In the genomic region with DNA sequence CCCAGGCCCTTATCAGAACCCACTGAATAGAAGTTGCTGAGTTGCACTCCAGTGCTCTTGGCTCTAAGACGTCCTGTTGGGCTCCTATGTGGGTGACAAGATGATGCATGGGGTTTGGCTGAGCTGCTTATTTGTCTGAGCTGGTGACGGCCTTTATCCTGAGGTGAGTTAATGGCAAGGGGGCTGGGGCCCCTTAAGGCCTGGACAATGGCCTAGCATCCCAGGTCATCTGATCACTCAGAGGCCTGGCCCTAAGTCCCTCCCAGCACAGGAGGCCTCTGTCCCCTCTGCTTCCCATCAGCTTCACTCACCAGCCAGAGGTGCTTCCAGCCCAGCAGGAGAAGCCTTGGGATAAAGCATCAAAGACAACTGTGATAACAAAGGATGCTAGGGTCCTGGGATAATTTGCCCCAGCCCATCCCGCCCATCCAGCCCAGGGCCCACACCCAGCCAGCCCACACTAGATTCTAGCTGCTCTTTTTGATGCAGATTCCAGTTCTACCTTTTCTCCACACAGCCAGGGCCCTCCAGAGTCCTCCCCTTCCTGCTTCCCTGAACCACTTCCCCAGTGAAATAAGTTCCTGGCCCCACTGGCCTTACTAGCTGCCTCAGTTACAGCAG, we compare ENCODE assay signal across 22 mouse cellular contexts.
DNase-seq lines count a peak whose midpoint lies in the region.
"Had no signal": no experiment of that assay in that cellular context is flagged by ENCODE, and none has a peak within 500 bp of the region (broad histone marks: within the 10 kb centered on the region; RNA-seq: fewer than 3 reads in every experiment).

No protein-coding gene starts in this region.

- peaks cover 90% of the 10 kb centered on the region for H3K4me1 ChIP-seq in heart, embryonic 10.5 days
- H3K4me1 ChIP-seq in embryonic facial prominence, embryonic 10.5 days, result peaks cover 98% of the 10 kb centered on the region

- peak overlapping the region; percentile 56 for H3K27ac ChIP-seq in heart, embryonic 10.5 days
- H3K27ac ChIP-seq in embryonic facial prominence, embryonic 10.5 days (replicated peaks), result peak overlapping the region; percentile 60
- H3K27ac ChIP-seq: hindbrain, embryonic 13.5 days; intestine, embryonic 15.5 days; midbrain, embryonic 12.5 days; stomach, postnatal 0 days had no signal

- H3K36me3 ChIP-seq in heart, embryonic 10.5 days, result no peaks in the 10 kb centered on the region
- H3K36me3 ChIP-seq in embryonic facial prominence, embryonic 10.5 days (replicated peaks), result no peaks in the 10 kb centered on the region
- H3K36me3 ChIP-seq: hindbrain, embryonic 13.5 days; intestine, embryonic 15.5 days; midbrain, embryonic 12.5 days had no signal

- WGBS in heart, embryonic 10.5 days, result 25% methylated on average over 3 of the region's 3 CpGs
- 40% methylated on average over 3 of the region's 3 CpGs for WGBS in embryonic facial prominence, embryonic 10.5 days

- no peak overlapping the region for H3K4me3 ChIP-seq in heart, embryonic 10.5 days
- no peak overlapping the region for H3K4me3 ChIP-seq in embryonic facial prominence, embryonic 10.5 days
- H3K4me3 ChIP-seq: hindbrain, embryonic 13.5 days; intestine, embryonic 15.5 days; midbrain, embryonic 12.5 days had no signal

- H3K9me3 ChIP-seq in heart, embryonic 10.5 days, result no peaks in the 10 kb centered on the region
- H3K9me3 ChIP-seq in embryonic facial prominence, embryonic 10.5 days, result no peaks in the 10 kb centered on the region
- H3K9me3 ChIP-seq: hindbrain, embryonic 13.5 days; intestine, embryonic 15.5 days; midbrain, embryonic 12.5 days had no signal

- peaks cover 95% of the 10 kb centered on the region for H3K27me3 ChIP-seq in heart, embryonic 10.5 days (ENCODE audit: insufficient read depth, poor library complexity, severe bottlenecking)
- H3K27me3 ChIP-seq in embryonic facial prominence, embryonic 10.5 days (replicated peaks; ENCODE audit: low read depth, poor library complexity, severe bottlenecking), result peaks cover 15% of the 10 kb centered on the region; the same call in 1 of the 2 replicates
- H3K27me3 ChIP-seq: intestine, embryonic 15.5 days; Patski had no signal

- DNase-seq in heart, embryonic 10.5 days (ENCODE audit: low spot score), result no peak
- DNase-seq in heart, adult 9 months (ENCODE audit: low spot score in 2 of 2), result no peak
- DNase-seq in retina, postnatal 1 day, result peak; percentile 65
- no peak for DNase-seq in retina, embryonic 14.5 days (ENCODE audit: low spot score)
- DNase-seq in embryonic facial prominence, embryonic 10.5 days (ENCODE audit: low spot score), result no peak
- no peak for DNase-seq in layer of hippocampus, adult 9-11 months
- DNase-seq in cerebellum, postnatal 36 days, result no peak
- DNase-seq: adrenal gland, postnatal 36 days; cerebellum, adult 11-12 months; cerebellum, postnatal 25 days; gastrocnemius, postnatal 10 days; heart, adult 18-20 months; kidney, adult 9 months; kidney, postnatal 25 days; lung, adult 2 months; lung, postnatal 4 days; right cerebral cortex, postnatal 4 days had no signal
